Mouse (Mus musculus) natural killer cell, adult 2 months (primary cell): ENCODE results near the gene Ptpn14.

ENCODE experiments used
- DNase-seq, 2 experiments: peaks; one replicate each; pipeline ENCODE4 v3.0.0; 2022; ENCODE audit warnings: low spot score in 2 of 2

The Ptpn14 gene

DNA sequence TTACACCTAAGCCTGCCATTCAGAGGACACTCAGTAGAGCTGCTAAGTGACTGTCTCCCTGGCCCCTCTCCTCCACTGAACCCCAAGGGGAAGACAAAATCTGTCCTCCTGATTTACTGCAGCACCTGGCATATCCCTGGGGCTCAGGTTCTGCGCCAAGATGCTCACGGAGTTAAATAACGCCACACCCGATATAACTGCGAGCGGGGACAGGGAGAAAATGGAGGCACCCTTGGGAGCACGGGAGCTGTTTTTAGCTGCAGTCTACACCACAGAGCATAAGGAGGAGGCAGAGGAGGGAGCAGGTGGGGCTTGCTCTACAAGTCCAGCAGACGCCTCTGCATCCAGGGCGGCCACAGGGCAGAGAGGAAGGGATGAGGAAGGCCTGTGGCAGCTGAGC is 174.3 kb downstream of the Ptpn14 start:
- no peak for DNase-seq

DNA sequence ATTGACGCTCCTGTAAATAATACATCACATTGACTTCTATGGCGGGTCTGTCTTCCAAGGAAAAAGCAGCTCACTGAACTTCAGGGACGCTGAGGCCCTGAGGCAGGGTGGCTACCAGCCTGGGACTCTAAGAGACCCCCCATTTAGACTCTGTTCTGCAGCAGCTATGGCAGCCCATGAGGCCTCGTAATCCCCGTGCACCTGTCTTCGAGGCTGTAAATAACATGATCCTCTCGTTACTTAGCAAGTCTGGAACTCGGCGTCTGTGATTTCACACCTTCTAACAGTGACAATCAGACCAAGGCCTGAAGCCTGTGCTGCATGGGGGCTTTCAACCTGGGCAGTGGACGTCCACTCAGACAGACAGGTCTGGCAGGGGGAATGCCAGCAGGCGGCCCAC is 175.1 kb downstream of the Ptpn14 start:
- no peak for DNase-seq

DNA sequence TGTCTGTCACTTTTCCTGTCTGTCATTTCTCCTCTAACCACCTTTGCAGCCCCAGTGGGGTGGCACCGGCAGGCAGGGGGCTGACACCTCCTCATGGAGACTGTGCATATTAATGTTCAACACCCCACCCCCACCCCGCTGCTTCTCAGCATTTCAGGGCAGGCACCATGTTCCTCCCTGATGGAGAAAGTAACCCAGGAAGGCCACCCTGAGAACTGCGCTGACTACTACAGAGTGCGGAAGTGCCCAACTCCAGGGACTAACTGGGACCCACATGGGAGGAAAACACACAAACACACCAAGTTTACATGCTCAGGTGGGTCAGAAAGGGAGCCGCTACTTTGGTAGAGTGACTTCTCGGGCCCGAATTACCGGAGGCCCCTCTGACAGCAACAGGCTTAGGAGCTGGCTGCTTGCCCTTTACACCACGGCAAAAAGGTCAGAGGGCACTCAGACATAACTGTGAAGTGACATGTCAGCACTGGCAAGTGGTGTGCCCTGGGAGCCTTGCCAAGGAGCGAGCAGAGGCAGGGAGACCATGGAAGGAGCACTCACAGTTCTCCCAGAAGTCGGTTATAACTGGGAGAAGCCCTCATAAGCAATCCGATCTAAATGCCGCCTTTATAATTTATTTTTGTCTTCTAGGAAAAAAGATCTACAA is 182.7 kb downstream of the Ptpn14 start:
- no peak for DNase-seq

DNA sequence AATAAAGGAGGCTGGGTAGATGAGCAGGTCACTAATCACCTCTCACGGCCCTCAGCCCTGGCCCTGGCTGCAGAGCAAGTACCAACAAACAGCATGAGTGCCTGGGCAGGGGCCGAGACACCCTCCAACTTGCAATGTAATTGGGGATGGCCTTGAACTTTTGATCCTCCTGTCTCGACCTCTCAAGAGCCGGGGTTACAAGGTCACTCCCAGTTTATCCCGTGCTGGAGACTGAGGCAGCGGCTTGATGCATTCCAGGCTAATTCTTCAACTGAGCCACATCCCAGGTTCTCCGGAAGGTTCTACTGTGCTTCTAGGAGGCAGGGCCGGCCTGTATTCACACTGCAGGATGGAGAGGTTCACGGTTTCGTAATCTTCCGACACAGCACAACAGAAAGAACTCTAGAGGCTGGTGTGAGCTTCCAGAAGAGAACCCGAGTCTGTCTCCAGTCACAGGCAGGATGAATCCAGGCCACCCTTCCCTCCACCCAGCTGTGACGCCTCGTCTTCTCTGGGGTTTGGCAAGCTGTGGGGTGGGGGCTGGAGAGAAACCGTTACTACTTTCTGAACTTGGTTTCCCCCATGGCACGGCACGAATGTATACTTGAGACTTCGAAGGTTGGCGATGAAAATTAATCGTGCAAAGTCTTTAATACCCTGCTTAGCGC is 185.2 kb downstream of the Ptpn14 start:
- DNase-seq: no peak

DNA sequence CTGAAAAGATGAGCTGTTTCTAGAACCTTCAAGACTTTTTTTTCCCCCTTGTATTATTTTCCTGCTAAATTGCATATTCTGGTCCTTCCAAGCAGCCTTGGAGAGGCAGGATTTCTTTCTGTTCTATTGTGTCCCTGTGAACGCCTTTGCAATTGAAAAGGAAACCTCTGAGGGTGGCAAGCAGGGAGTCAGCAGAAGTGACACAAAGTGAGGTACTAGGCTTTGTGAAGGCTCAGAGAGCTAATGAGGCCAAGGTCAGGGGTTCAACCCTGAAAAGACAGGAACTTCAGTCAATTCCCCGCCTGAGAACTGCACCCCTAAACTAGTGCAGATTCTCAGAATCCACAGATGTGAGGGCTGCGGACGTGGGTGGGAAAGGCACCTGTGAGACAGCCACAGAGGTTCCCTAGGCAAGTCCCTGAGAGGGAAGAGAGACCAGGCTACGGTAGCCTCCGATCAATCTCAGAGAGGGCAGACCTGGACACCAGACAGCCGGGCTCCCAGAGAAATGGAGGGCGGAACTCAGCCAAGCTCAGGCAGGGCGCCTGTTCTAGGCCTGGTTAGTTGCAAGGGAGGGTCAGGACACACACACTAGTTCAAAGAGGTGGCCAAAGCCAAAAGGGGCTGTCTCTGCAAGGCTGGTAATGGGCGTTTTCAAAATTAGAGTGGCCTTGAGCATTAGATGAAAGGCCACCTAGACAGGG is 188.5 kb downstream of the Ptpn14 start:
- no peak for DNase-seq

DNA sequence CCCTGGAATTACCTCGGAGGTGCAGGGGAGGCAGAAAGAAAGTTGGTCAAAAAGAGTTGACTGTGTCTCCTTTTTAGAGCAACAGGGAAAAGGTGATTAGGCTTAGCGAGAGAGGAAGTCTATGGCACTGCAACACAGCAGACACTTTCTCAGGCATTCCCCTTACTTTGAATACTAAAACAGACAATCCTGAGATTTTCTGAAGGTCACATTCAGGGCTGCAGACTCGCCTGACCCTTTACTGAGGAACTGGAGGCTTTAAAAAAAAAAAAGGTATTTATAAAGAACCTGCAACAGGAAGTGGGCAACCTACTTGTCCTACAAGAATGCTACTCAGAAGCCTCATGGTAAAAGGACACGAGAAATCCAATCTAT is 189.0 kb downstream of the Ptpn14 start:
- no peak for DNase-seq

DNA sequence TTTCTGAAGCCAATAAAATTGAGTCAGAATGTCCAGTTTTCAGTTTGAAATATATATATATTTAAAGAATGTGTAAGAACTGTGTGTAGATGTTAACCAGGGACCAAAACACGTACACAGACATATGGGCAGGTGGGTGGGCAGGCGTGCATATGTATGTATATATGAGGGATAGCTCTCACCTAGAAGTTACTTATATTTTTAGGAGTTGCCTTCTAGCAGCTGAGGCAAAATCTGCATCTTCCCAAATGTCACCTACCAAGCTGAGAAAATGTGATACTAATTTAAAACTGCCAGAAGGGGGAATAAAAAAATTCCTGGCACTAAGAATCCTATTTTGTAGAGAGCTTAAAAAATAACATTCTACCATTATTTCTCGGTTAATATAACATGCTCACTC is 191.7 kb downstream of the Ptpn14 start:
- DNase-seq: no peak

DNA sequence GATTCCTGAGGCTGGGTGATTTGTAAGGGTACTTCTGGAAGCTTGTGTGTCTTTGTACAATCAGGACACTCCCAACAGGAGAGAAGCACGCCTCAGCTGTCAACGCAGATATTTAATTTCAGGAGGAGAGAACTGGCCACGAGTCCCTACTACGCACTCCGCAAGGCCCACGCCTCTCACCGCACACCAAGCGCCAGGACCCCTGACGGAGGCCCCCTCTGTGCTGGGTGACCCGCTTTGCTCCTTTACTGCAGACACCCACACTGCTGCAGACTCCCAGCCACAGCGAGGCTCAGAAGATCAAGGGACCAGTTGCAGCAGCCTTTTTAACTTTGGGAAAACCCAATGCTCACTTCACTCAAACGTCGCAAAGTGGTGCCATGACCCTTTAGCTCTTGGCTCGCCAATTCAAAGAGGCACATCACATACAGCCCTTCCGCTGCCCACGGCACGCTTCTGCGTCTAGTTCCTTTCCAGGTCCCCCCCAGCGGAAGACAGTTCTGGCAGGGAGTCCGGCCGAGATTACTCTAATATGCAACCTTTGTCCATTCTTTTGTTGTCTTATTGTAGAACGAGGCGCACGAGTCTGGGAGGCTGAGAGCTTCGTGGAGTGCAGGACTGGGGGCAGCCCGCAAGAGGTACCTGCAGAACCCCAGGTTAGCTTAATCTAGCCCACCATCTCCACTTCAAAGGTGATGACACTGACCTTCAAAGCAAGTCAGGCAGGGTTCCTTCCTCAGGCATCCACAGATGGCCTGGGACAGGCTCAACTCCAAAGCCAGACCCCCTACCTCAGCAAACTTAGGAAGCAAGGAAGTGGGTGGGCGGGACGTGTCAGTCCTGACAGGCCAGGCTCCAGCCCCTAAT is 192.9 kb downstream of the Ptpn14 start:
- DNase-seq: no peak

DNA sequence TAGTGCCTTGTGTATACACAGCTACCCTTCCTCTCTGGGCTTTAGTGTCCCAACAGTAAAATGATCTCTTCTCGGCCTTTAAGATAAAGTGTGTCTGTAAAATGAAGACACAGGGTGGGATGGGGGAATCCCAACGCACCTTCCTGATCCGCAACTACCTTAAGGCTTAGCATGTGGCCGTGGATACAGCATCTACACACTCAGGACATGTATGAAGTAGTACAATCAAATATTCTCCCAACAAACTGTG is 193.4 kb downstream of the Ptpn14 start:
- DNase-seq: no peak

DNA sequence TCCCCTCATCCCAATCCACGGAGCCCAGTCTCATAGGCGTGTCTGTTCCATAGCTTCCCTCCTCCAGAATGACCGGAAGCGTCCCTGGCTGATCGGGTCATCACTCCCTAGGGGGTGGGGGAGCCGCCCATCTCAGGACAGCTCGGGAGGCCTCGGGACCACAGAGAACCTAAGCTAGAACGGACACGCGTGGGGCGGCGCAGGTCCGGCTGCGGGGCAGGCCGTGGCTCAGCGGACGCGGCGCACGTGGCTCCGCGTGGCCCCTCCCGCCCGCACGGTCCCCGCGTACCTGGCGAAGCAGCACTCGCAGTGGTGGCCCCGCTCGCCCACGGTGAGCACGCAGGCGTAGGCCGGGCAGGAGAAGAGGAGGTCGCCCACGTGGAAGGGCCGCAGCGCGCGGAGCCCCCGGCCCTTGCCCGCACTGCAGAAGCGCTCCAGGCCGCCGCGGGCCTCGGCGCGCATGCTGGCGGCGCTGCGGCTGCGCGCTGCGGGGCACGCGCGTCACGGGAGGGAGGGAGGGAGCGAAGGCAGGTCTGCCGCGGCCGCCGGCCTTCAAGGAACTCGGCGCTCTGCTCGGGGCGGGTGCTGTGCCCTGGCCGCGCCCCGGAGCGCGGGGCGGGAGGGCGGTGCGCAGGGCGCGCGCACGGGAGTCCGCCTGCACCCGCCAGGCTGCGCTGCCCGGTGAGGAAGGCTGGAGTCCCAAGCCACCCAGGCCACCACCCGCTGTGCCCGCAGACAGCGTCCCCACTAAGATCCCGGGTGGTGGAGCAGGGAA is 193.9 kb downstream of the Ptpn14 start, which contains the start of gene Smyd2:
Gene Smyd2 (minus strand): TSS at position 546 of the 775 bp plus-strand sequence.
- peak; percentile 2 to 11 for DNase-seq

DNA sequence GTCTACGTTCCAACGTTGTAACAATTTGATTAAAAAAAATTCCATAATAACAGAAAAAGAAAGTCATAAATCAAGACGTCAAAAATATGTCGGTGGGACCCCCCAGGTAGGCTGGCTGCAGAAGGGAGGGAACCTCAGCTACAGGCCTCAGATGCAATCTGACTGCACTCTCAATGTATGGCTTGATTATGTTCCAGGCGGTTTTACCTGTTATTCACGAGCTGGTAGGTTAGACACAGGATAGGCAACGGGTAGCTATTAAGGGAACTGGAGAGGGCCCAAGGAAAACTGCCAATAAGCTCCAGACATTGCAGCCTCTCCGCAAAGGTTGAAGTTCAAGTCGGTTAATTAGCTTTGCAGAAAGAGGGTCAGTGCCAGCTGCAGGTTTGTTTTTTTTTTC is 194.7 kb downstream of the Ptpn14 start:
- DNase-seq: no peak

DNA sequence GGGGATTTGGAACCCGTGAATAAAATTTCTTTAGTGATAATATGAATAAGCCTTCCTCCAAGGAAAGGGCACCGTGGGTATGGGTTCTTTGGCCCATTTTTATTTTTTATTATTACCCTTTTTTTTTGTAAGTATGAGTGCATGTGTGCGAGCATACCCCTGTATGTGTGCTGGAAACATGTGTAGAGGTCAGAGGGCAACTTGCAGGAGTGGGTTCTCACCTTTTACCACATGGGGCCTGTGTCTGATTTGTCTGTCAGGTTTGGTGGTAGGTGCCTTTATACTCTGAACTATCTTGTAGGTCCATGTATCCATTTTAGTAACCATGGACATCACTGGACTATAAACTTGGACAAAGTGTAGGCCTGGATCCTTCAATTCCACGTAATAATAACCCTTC is 195.1 kb downstream of the Ptpn14 start:
- DNase-seq: no peak

DNA sequence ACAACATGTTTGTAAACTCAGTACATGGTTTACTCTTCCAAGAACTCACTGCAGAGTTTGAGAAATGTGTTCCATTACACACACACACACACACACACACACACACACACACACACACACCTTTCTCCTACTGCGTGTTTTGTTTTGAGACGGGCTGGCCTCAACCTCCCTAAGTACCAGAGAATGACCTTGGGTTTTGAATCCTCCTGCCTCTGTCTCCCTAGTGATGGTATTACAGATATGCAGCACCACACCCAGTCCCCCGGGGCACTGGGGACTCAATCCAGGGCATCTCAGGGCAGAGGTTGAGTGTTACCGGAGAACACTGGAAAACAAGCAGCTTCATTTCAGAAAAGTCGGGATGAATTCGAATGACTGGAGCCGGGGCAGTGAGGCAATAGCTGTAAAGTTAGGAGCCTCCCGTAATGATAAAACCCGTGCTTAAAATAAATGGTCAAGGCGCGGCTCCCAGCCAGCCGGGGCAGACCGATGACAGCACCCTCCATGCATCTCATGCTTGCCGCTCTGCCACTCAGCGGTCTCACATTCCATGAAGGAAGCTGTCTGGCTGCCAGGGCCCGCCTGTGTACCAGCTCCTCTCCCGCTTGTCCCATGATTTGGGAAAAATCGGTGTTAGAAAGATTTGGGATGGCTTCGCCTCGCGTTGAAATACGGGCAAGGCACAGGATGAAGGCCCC is 196.0 kb downstream of the Ptpn14 start:
- no peak for DNase-seq

DNA sequence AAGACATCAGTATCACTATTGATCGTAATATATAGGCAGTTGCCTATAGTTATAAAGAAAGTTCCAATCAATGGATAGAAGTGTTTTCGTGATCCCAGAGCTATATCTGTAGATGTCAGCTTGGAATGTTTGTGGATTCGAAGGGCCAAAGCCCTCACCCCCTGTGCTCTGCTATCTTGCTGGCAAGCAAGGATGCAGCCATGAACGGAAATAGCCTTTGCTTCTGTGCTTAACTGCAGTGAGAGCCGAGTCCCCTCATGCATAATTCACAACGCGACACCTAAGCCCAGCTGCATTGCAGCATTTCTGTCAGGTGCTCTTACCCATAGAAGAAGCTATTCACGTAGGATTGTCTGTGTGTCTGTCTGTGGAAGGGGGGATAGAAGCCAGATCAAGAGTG is 198.2 kb downstream of the Ptpn14 start:
- no peak for DNase-seq
